Mouse (Mus musculus) forebrain, postnatal 0 days (tissue): ENCODE measurements around the gene Nr6a1. TPM values are rescaled to one million over a fixed set of nuclear protein-coding genes. Genes with fewer than 3 reads are reported as not detected.

Experiments
- ATAC-seq: fragments of 200-750 bp; cut with Nextera tagmentation; 2 replicates; pipeline ENCODE4 v1.8.0; 2017; ENCODE audit warnings: mild to moderate bottlenecking, moderate library complexity
- DNase-seq: peaks from one replicate; pipeline ENCODE4 v3.0.0-alpha.2; 2015
- H3K27ac ChIP-seq: fragments of 300-500 bp; sonication (generic); 2 replicates; pipeline ENCODE4 v1.5.1; 2014; ENCODE audit warnings: low read depth, mild to moderate bottlenecking, antibody characterized with exemption, low read length, moderate library complexity, mixed read lengths
- H3K27me3 ChIP-seq: fragments of 300-500 bp; sonication (generic); 2 replicates; pipeline ENCODE4 v1.6.1; 2014; ENCODE audit warnings: mild to moderate bottlenecking, low read length, mixed read lengths; ENCODE audit not compliant: insufficient read depth
- H3K36me3 ChIP-seq: fragments of 300-500 bp; sonication (generic); 2 replicates; pipeline ENCODE4 v1.6.1; 2014; ENCODE audit warnings: mild to moderate bottlenecking, moderate library complexity; ENCODE audit not compliant: insufficient read depth
- H3K4me1 ChIP-seq: fragments of 300-500 bp; sonication (generic); 2 replicates; pipeline ENCODE4 v1.6.1; 2014; ENCODE audit warnings: antibody characterized with exemption; ENCODE audit not compliant: insufficient read depth
- H3K4me2 ChIP-seq: fragments of 300-500 bp; sonication (generic); 2 replicates; pipeline ENCODE4 v1.6.1; 2014; ENCODE audit warnings: low read depth, mild to moderate bottlenecking, moderate library complexity
- H3K4me3 ChIP-seq: fragments of 300-500 bp; sonication (generic); 2 replicates; pipeline ENCODE4 v1.5.1; 2014; ENCODE audit warnings: low read depth, low read length, mixed read lengths
- H3K9ac ChIP-seq: fragments of 300-500 bp; sonication (generic); 2 replicates; pipeline ENCODE4 v1.6.1; 2014; ENCODE audit warnings: mild to moderate bottlenecking
- H3K9me3 ChIP-seq: fragments of 300-500 bp; sonication (generic); 2 replicates; pipeline ENCODE4 v1.6.1; 2016; ENCODE audit warnings: low read length
- CTCF ChIP-seq: sonication (generic); IDR thresholded peaks from 2 replicates; pipeline ENCODE4 v1.5.1; 2016; ENCODE audit warnings: antibody characterized with exemption, control low read depth, low read depth
- WGBS: fragments of 180-500 bp; shearing (Covaris S2); extraction: QIAGEN DNeasy Blood & Tissue Kit; methylation state at CpG from one replicate; pipeline ENCODE4 v1.1.7; 2014; 5-methylcytosine and 5-hydroxymethylcytosine counted together
- polyA plus RNA-seq: library from polyadenylated mRNA; unstranded; fragments of >200 nt; fragmentation: Nextera tagmentation; extraction: Ambion mirVana; gene quantifications from 2 replicates; pipeline ENCODE4 v1.2.1, GENCODE M21; 2015
- total RNA-seq: library from RNA; depleted of rRNA; stranded (reverse); fragments of >200 nt; gene quantifications from 2 replicates; pipeline ENCODE4 v1.2.3, GENCODE M21; 2014

The Nr6a1 gene
- total and polyA plus RNA-seq, 2 experiments from 2014 or later, result 0.48 to 4.6 TPM

GRCm38 (mm10) chr2:38700177-38700576 is 227.3 kb downstream of the Nr6a1 start:
- H3K9me3 ChIP-seq, result no peaks in the 10 kb centered on the region
- H3K4me1 ChIP-seq, result no peaks in the 10 kb centered on the region
- WGBS, result 69% methylated on average over 5 of the region's 5 CpGs
- no peak overlapping the region for H3K4me3 ChIP-seq
- DNase-seq, result no peak
- TF ChIP-seq CTCF, result no peak
- no peak overlapping the region for H3K4me2 ChIP-seq
- H3K27me3 ChIP-seq, result peaks cover 28% of the 10 kb centered on the region
- no peak overlapping the region for H3K27ac ChIP-seq
- H3K9ac ChIP-seq, result no peak overlapping the region
- ATAC-seq, result no peak
- no peaks in the 10 kb centered on the region for H3K36me3 ChIP-seq

- ATAC-seq, result no peak
- no peak for TF ChIP-seq CTCF
- no peaks in the 10 kb centered on the region for H3K9me3 ChIP-seq
- no peak overlapping the region for H3K4me2 ChIP-seq
- H3K36me3 ChIP-seq, result no peaks in the 10 kb centered on the region
- no peak overlapping the region for H3K9ac ChIP-seq
- no peak for DNase-seq
- H3K27ac ChIP-seq, result no peak overlapping the region
- H3K27me3 ChIP-seq, result peaks cover 32% of the 10 kb centered on the region
- WGBS, result 84% methylated on average over 5 of the region's 5 CpGs
- no peak overlapping the region for H3K4me3 ChIP-seq
- no peaks in the 10 kb centered on the region for H3K4me1 ChIP-seq
Measured at GRCm38 (mm10) chr2:38698623-38699022, 228.9 kb downstream of the Nr6a1 start.

- H3K4me3 ChIP-seq, result no peak overlapping the region
- no peak overlapping the region for H3K27ac ChIP-seq
- ATAC-seq, result no peak
- 0 out of 2 replicates have a peak overlapping the region, but pooled peaks have one; percentile 6 for H3K4me2 ChIP-seq
- peaks cover 32% of the 10 kb centered on the region for H3K27me3 ChIP-seq
- no peak overlapping the region for H3K9ac ChIP-seq
- no peaks in the 10 kb centered on the region for H3K4me1 ChIP-seq
- TF ChIP-seq CTCF, result no peak
- no peak for DNase-seq
- H3K36me3 ChIP-seq, result no peaks in the 10 kb centered on the region
- H3K9me3 ChIP-seq, result no peaks in the 10 kb centered on the region
- 11% methylated on average over 27 of the region's 27 CpGs for WGBS
Measured at GRCm38 (mm10) chr2:38697128-38698120, 230.1 kb downstream of the Nr6a1 start.

DNA sequence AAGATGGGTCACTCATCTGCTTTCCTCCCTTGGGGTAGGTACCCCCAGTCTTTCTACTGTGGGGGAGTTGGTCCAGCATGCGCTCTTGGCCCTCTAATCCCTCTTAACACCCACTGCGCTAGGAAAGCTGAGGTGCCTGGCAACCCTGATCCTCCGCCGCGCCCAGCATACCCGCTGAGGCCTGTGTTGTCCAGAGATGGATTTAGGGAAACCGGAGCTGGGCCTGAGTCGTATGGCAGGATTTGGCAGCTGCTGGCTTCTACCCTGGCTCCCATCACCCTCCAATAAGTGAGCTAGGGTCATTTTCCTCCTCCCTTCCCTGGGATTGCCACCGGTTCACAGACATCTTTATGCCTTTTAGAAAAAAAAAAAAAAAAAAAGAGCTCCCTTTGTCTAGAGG is 231.7 kb downstream of the Nr6a1 start:
- Histone ChIP-seq H3K9me3 (no peaks in the 10 kb centered on the region), H3K27me3 (peaks cover 32% of the 10 kb centered on the region), H3K4me1 (no peaks in the 10 kb centered on the region), H3K9ac (no peak overlapping the region), H3K4me3 (no peak overlapping the region), H3K27ac (no peak overlapping the region), H3K36me3 (no peaks in the 10 kb centered on the region), H3K4me2 (no peak overlapping the region)
- DNase-seq (no peak), ATAC-seq (no peak)
- WGBS, result 19% methylated on average over 9 of the region's 9 CpGs
- no peak for TF ChIP-seq CTCF

- no peak overlapping the region for H3K9ac ChIP-seq
- no peak for DNase-seq
- no peak overlapping the region for H3K4me2 ChIP-seq
- peak; percentile 61 for TF ChIP-seq CTCF
- H3K27me3 ChIP-seq, result peaks cover 16% of the 10 kb centered on the region
- no peaks in the 10 kb centered on the region for H3K9me3 ChIP-seq
- H3K4me3 ChIP-seq, result no peak overlapping the region
- no peak overlapping the region for H3K27ac ChIP-seq
- WGBS, result 28% methylated on average over 8 of the region's 8 CpGs
- no peak for ATAC-seq
- 0 out of 2 replicates have a peak, but pooled peaks cover 5% of the 10 kb centered on the region for H3K4me1 ChIP-seq
- no peaks in the 10 kb centered on the region for H3K36me3 ChIP-seq
Measured at GRCm38 (mm10) chr2:38691542-38691941, 235.9 kb downstream of the Nr6a1 start.

DNA sequence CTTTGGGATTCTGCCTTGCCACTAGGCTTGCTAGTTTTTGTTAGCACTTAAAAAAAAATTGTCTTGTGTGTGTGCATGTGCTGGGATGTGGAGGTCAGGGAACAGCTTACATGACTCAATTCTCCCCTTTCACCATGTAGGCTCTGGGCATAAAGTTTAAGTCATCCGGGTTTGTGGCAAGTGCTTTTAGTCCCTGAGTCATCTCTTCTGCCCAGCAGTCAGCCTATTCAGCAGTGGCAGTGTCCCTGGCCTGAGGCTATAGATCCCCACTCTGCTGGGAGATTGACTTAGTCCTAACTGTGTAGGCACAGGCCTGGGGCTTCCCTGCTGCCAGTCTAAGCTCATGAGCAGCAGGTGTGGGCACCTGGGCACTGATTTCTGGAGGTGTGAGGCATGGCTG is 237.6 kb downstream of the Nr6a1 start:
- no peak overlapping the region for H3K4me3 ChIP-seq
- 54% methylated on average over 1 of the region's 1 CpGs for WGBS
- ATAC-seq, result no peak
- H3K36me3 ChIP-seq, result no peaks in the 10 kb centered on the region
- no peak for DNase-seq
- H3K4me2 ChIP-seq, result no peak overlapping the region
- no peak overlapping the region for H3K27ac ChIP-seq
- TF ChIP-seq CTCF, result no peak
- H3K9me3 ChIP-seq, result no peaks in the 10 kb centered on the region
- 0 out of 2 replicates have a peak, but pooled peaks cover 5% of the 10 kb centered on the region for H3K4me1 ChIP-seq
- no peak overlapping the region for H3K9ac ChIP-seq
- H3K27me3 ChIP-seq, result peaks cover 5% of the 10 kb centered on the region; the same call in 1 of the 2 replicates
